Mouse (Mus musculus) ES-Bruce4 (cell line): ENCODE measurements at regions not wholly inside any gene's neighbourhood (a gene's known extent, or its start where the extent isn't known, plus 50 kb on each side); places are given as distances from the start of the nearest gene placed in this dataset.

Experiments
- H3K27ac ChIP-seq: 2 replicates; pipeline ENCODE4 v1.5.1; 2012; ENCODE audit warnings: low read length, inconsistent platforms; ENCODE audit not compliant: insufficient read depth
- H3K27me3 ChIP-seq: 2 replicates; pipeline ENCODE4 v1.6.1; 2012; ENCODE audit warnings: mild to moderate bottlenecking, low read length, inconsistent platforms; ENCODE audit not compliant: control insufficient read depth, poor library complexity, insufficient read depth, severe bottlenecking
- H3K36me3 ChIP-seq: 2 replicates; pipeline ENCODE4 v1.6.1; 2012; ENCODE audit warnings: inconsistent platforms, mild to moderate bottlenecking, low read length, moderate library complexity; ENCODE audit not compliant: control insufficient read depth, poor library complexity, insufficient read depth, severe bottlenecking
- H3K4me1 ChIP-seq: one replicate; pipeline ENCODE4 v1.8.1; 2011; ENCODE audit warnings: low read length; ENCODE audit not compliant: control insufficient read depth, insufficient read depth
- H3K4me3 ChIP-seq: 2 replicates; pipeline ENCODE4 v1.5.1; 2011; ENCODE audit warnings: low read depth, mild to moderate bottlenecking, low read length
- H3K9ac ChIP-seq: 2 replicates; pipeline ENCODE4 v1.6.1; 2012; ENCODE audit warnings: low read depth, mild to moderate bottlenecking, inconsistent platforms; ENCODE audit not compliant: poor library complexity, severe bottlenecking
- H3K9me3 ChIP-seq: replicated peaks from 2 replicates; pipeline ENCODE4 v1.6.1; 2012; ENCODE audit warnings: mild to moderate bottlenecking, low read length, inconsistent platforms; ENCODE audit not compliant: control insufficient read depth, poor library complexity, insufficient read depth, severe bottlenecking
- CTCF ChIP-seq: IDR thresholded peaks from one replicate; pipeline ENCODE4 v1.8.1; 2011; ENCODE audit warnings: low read depth, low read length
- EP300 ChIP-seq: IDR thresholded peaks from 2 replicates; pipeline ENCODE4 v1.6.1; 2011; ENCODE audit warnings: low read depth, low read length; ENCODE audit not compliant: insufficient read depth
- POLR2A ChIP-seq: IDR thresholded peaks from one replicate; pipeline ENCODE4 v1.8.1; 2011; ENCODE audit warnings: low read length; ENCODE audit not compliant: insufficient read depth

GRCm38 (mm10) chr12:79898198-79898930 lies 214.4 kb downstream of the Zfp36l1 start:
- Histone ChIP-seq H3K9ac (no peak overlapping the region), H3K4me3 (no peak overlapping the region), H3K27ac (no peak overlapping the region), H3K27me3 (no peaks in the 10 kb centered on the region), H3K9me3 (no peaks in the 10 kb centered on the region), H3K36me3 (no peaks in the 10 kb centered on the region), H3K4me1 (peaks cover 2% of the 10 kb centered on the region)
- TF ChIP-seq EP300 (no peak), POLR2A (no peak), CTCF (no peak)

- no peaks in the 10 kb centered on the region for H3K9me3 ChIP-seq
- TF ChIP-seq EP300 = peak; percentile 59; the same call in 1 of the 2 replicates
- TF ChIP-seq CTCF = no peak
- peaks cover 4% of the 10 kb centered on the region for H3K4me1 ChIP-seq
- H3K27ac ChIP-seq = no peak overlapping the region
- no peak overlapping the region for H3K4me3 ChIP-seq
- H3K9ac ChIP-seq = no peak overlapping the region
- H3K27me3 ChIP-seq = no peaks in the 10 kb centered on the region
- no peaks in the 10 kb centered on the region for H3K36me3 ChIP-seq
Measured at GRCm38 (mm10) chr12:79895975-79896374, 216.8 kb downstream of the Zfp36l1 start.

DNA sequence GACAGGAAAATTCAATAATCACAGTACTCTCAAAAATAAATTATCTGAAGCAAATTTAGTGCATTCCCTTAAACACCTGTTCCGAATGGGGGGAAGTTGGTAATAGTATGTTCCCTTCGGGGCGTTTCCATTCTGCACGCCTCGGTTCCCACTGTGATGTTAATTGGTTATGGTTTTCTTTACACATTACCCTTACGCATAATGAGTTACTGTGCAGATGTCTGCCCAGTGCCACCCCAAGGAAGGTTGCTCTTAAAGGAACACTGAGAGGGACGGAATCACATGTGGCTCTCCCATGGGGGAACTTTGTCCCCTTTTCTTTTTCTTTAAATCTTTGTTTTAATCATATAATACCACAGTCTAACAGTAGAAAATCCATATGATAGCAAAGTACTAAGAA lies 217.5 kb downstream of the Zfp36l1 start:
- H3K36me3 ChIP-seq = no peaks in the 10 kb centered on the region
- H3K9ac ChIP-seq = no peak overlapping the region
- no peaks in the 10 kb centered on the region for H3K27me3 ChIP-seq
- H3K9me3 ChIP-seq = no peaks in the 10 kb centered on the region
- TF ChIP-seq POLR2A (no peak), EP300 (no peak), CTCF (no peak)
- no peak overlapping the region for H3K4me3 ChIP-seq
- peaks cover 3% of the 10 kb centered on the region for H3K4me1 ChIP-seq
- H3K27ac ChIP-seq = no peak overlapping the region

GRCm38 (mm10) chr12:79892871-79893270 lies 219.9 kb downstream of the Zfp36l1 start:
- Histone ChIP-seq H3K27me3 (no peaks in the 10 kb centered on the region), H3K9me3 (no peaks in the 10 kb centered on the region), H3K4me1 (peaks cover 3% of the 10 kb centered on the region), H3K9ac (no peak overlapping the region), H3K27ac (no peak overlapping the region), H3K4me3 (no peak overlapping the region), H3K36me3 (no peaks in the 10 kb centered on the region)
- TF ChIP-seq POLR2A (no peak), EP300 (no peak), CTCF (no peak)

GRCm38 (mm10) chr12:79891942-79892341 lies 220.9 kb downstream of the Zfp36l1 start:
- no peak for TF ChIP-seq POLR2A
- no peak for TF ChIP-seq CTCF
- TF ChIP-seq EP300 = no peak
- Histone ChIP-seq H3K4me1 (peaks cover 3% of the 10 kb centered on the region), H3K9ac (no peak overlapping the region), H3K27me3 (no peaks in the 10 kb centered on the region), H3K27ac (no peak overlapping the region), H3K9me3 (no peaks in the 10 kb centered on the region), H3K36me3 (no peaks in the 10 kb centered on the region), H3K4me3 (no peak overlapping the region)

DNA sequence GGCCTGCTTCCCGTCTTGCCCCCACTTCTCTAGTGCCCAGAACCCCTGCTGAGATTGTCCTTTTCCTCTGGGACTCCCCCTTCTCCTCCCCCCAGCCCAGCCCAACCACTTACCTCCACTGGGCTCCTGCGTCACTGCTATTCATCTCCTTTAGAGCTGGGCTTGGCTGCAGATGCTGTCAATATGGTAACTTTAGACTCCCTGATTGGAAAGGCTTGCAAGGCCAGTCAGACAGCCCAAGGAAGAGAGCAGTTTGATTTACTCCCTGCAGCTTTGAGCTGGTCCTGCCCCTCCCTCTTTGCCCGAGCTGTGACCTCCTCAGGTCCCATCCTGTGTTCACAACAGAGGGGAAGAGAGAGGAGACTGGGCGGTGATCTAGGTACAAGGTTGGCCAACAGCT lies 221.9 kb downstream of the Zfp36l1 start:
- Histone ChIP-seq H3K9me3 (no peaks in the 10 kb centered on the region), H3K27me3 (no peaks in the 10 kb centered on the region), H3K27ac (no peak overlapping the region), H3K36me3 (no peaks in the 10 kb centered on the region), H3K4me1 (peaks cover 3% of the 10 kb centered on the region), H3K4me3 (no peak overlapping the region), H3K9ac (no peak overlapping the region)
- no peak for TF ChIP-seq POLR2A
- TF ChIP-seq EP300 = no peak
- no peak for TF ChIP-seq CTCF
